Mouse (Mus musculus) G1E (cell line): ENCODE results near the gene Ptpn4.

Experiments
- CTCF ChIP-seq: IDR thresholded peaks from 2 replicates; pipeline ENCODE4 v1.5.1; 2012; ENCODE audit warnings: low read depth, low read length, inconsistent platforms, mixed read lengths
- GATA1 ChIP-seq: IDR thresholded peaks from 2 replicates; pipeline ENCODE4 v1.6.1; 2012; ENCODE audit warnings: borderline replicate concordance, low read length, inconsistent platforms, mixed read lengths

- TF ChIP-seq CTCF (no peak), GATA1 (no peak)
These were observed 155.7 kb downstream of the Ptpn4 start for GRCm38 (mm10) chr1:119681663-119682213.
